Mouse (Mus musculus): ENCODE results near the gene Xirp1.

DNA sequence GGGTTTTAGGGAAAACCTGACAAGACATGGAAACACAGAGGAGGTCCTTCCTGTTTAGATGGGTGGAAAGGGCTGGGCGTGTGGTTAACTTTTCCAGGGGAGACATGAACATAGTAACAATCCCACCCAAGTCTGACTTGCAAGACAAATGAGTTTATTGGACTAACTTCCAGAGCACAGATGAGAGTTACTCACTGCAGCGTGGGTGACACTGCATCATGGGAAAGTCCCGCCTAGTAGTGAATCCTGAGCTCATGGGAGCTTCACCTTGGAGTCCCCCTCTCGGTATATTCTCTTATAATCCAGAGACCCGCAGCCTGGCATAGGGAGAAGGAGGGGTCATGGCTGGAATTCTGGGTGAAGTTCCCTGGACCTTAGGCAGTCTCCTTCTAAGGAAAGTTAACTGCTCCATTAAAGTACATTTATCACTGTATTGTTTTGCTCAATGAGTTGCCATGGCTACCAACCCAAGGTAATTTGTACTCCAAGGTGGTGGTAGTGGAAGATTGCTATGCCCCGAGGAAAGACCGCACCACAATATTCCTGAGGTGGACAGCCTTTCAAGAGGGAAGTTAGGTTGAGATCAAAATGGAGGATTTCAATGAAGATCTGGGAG is 14.1 kb downstream of the Xirp1 start:
- TF ChIP-seq POLR2A (IDR thresholded peaks at IDR 0.05; ENCODE audit: low read depth, low read length) (no peak), CTCF (IDR thresholded peaks at IDR 0.05; ENCODE audit: extremely low read depth, insufficient read length, insufficient replicate concordance, low read depth, low read length) (no peak)
